Mouse (Mus musculus) spleen, adult 2 months (tissue): ENCODE results near the gene Iqch. TPM values are rescaled to one million over a fixed set of nuclear protein-coding genes. Genes with fewer than 3 reads are reported as not detected.

ENCODE experiments used
- DNase-seq, 2 experiments: peaks; one replicate each; pipeline versions ENCODE4 v3.0.0 to v3.0.0-alpha.2; 2012 to 2021; ENCODE audit warnings: low spot score in 2 of 2, low read depth in 1 of 2
- H3K27ac ChIP-seq: fragments of 200-500 bp; 2 replicates; pipeline ENCODE4 v1.5.1; 2012; ENCODE audit warnings: low read length, inconsistent platforms; ENCODE audit not compliant: insufficient read depth
- H3K27me3 ChIP-seq: fragments of 200-500 bp; 2 replicates; pipeline ENCODE4 v1.6.1; 2012; ENCODE audit warnings: mild to moderate bottlenecking, moderate library complexity, low read length, inconsistent platforms; ENCODE audit not compliant: control insufficient read depth, insufficient read depth
- H3K36me3 ChIP-seq: fragments of 200-500 bp; 2 replicates; pipeline ENCODE4 v1.6.1; 2012; ENCODE audit warnings: mild to moderate bottlenecking, low read length, inconsistent platforms; ENCODE audit not compliant: control insufficient read depth, insufficient read depth
- H3K4me1 ChIP-seq: fragments of 200-500 bp; 2 replicates; pipeline ENCODE4 v1.6.1; 2011; ENCODE audit warnings: inconsistent platforms; ENCODE audit not compliant: control insufficient read depth, insufficient read depth, insufficient read length
- H3K4me3 ChIP-seq: fragments of 200-500 bp; 2 replicates; pipeline ENCODE4 v1.5.1; 2011; ENCODE audit warnings: mild to moderate bottlenecking, inconsistent platforms; ENCODE audit not compliant: insufficient read depth, insufficient read length; ENCODE audit errors: extremely low read depth
- CTCF ChIP-seq: fragments of 200-500 bp; IDR thresholded peaks from 2 replicates; pipeline ENCODE4 v1.5.1; 2011; ENCODE audit warnings: mild to moderate bottlenecking, inconsistent platforms; ENCODE audit not compliant: insufficient read depth, insufficient read length, insufficient replicate concordance; ENCODE audit errors: extremely low read depth
- POLR2A ChIP-seq: fragments of 200-500 bp; IDR thresholded peaks from 2 replicates; pipeline ENCODE4 v1.6.1; 2011; ENCODE audit warnings: low read depth, low read length, inconsistent platforms
- WGBS: fragments of 180-500 bp; shearing (Covaris S2); methylation state at CpG from one replicate; pipeline ENCODE4 v1.1.7; 2018; 5-methylcytosine and 5-hydroxymethylcytosine counted together
- polyA plus RNA-seq: library from polyadenylated mRNA; depleted of rRNA; stranded (reverse); fragments of >200 nt; gene quantifications from 2 replicates; pipeline ENCODE4 v1.2.3, GENCODE M21; 2012

Gene Iqch
- polyA plus RNA-seq, 1 experiment, result not detected

GRCm38 (mm10) chr9:63645084-63645483, 42.8 kb upstream of the Iqch start:
- Histone ChIP-seq H3K36me3 (peaks cover 10% of the 10 kb centered on the region), H3K4me1 (no peaks in the 10 kb centered on the region), H3K27me3 (no peaks in the 10 kb centered on the region), H3K27ac (no peak overlapping the region), H3K4me3 (no peak overlapping the region)
- WGBS, result 90% methylated on average over 8 of the region's 8 CpGs
- TF ChIP-seq CTCF (no peak), POLR2A (no peak)
- no peak for DNase-seq

- 93% methylated on average over 6 of the region's 6 CpGs for WGBS
- H3K27ac ChIP-seq, result no peak overlapping the region
Measured at GRCm38 (mm10) chr9:63644011-63644410, 41.7 kb upstream of the Iqch start.

GRCm38 (mm10) chr9:63641983-63642646, 39.8 kb upstream of the Iqch start:
- H3K27ac ChIP-seq, result no peak overlapping the region
- H3K36me3 ChIP-seq, result peaks cover 3% of the 10 kb centered on the region; the same call in 1 of the 2 replicates
- WGBS, result 60% methylated on average over 4 of the region's 4 CpGs
- H3K4me1 ChIP-seq, result no peaks in the 10 kb centered on the region
- H3K27me3 ChIP-seq, result no peaks in the 10 kb centered on the region
- no peak overlapping the region for H3K4me3 ChIP-seq
- no peak for DNase-seq
- TF ChIP-seq POLR2A, result no peak
- TF ChIP-seq CTCF, result no peak

More at GRCm38 (mm10) chr9:63644011-63644410, 41.7 kb upstream of the Iqch start:
- H3K4me1 ChIP-seq, result no peaks in the 10 kb centered on the region
- H3K27me3 ChIP-seq, result no peaks in the 10 kb centered on the region
- TF ChIP-seq CTCF (no peak), POLR2A (no peak)
- H3K36me3 ChIP-seq, result peaks cover 4% of the 10 kb centered on the region; the same call in 1 of the 2 replicates
- no peak for DNase-seq
- no peak overlapping the region for H3K4me3 ChIP-seq

DNA sequence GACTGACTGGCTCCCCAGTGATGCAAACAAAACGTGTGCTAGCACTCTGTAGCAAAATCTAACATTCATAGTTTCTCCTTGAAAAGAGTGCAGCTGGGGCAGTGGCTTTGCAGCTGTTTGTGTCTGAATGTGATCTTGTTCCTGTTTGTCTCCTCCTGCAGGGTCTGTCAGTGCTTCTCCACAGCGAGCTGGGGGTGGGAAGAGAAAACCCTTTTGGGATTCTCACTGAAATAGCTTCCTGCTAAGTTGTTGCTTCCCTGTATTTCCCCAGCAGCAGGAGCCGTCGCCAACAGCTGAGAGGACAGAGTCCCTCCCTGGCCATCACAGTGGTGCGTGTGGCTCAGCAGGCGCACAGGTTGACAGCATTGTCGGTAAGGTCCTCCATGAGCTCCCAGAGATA, 33.8 kb upstream of the Iqch start:
- no peak for DNase-seq
- no peak overlapping the region for H3K4me3 ChIP-seq
- H3K27ac ChIP-seq, result no peak overlapping the region
- H3K27me3 ChIP-seq, result no peaks in the 10 kb centered on the region
- H3K36me3 ChIP-seq, result peaks cover 11% of the 10 kb centered on the region; the same call in 1 of the 2 replicates
- TF ChIP-seq POLR2A (no peak), CTCF (no peak)
- H3K4me1 ChIP-seq, result no peaks in the 10 kb centered on the region
- 93% methylated on average over 7 of the region's 7 CpGs for WGBS

DNA sequence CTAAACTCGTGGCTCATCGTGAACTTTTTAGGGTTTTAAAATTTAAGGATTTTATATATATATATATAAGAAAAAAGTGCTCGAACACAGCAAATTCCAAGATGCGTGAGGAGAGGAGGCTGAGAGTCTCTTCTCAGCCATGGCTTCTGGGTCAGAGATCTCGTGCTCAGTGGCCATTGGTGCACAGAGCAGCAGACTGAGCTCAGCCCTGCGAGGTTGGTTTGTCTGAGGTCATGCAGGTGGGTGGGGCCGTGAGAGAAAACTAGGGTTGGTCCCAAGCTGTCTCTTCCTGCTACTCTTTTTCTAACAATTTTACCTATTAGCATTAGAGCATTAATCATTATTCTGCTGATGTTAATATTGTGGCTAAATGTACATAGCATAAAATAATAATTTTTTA, 31.0 kb upstream of the Iqch start:
- H3K36me3 ChIP-seq, result peaks cover 13% of the 10 kb centered on the region
- no peak overlapping the region for H3K4me3 ChIP-seq
- no peaks in the 10 kb centered on the region for H3K27me3 ChIP-seq
- H3K27ac ChIP-seq, result no peak overlapping the region
- WGBS, result 87% methylated on average over 7 of the region's 7 CpGs
- TF ChIP-seq POLR2A (no peak), CTCF (no peak)
- DNase-seq, result no peak
- H3K4me1 ChIP-seq, result no peaks in the 10 kb centered on the region

GRCm38 (mm10) chr9:63632924-63633323, 30.6 kb upstream of the Iqch start:
- Histone ChIP-seq H3K4me1 (no peaks in the 10 kb centered on the region), H3K27ac (no peak overlapping the region), H3K36me3 (peaks cover 14% of the 10 kb centered on the region), H3K27me3 (no peaks in the 10 kb centered on the region), H3K4me3 (no peak overlapping the region)
- TF ChIP-seq POLR2A, result no peak
- no peak for TF ChIP-seq CTCF
- WGBS, result 86% methylated on average over 11 of the region's 11 CpGs
- no peak for DNase-seq

GRCm38 (mm10) chr9:63632045-63632444, 29.8 kb upstream of the Iqch start:
- WGBS, result 97% methylated on average over 4 of the region's 4 CpGs
- Histone ChIP-seq H3K4me3 (no peak overlapping the region), H3K36me3 (peaks cover 14% of the 10 kb centered on the region), H3K27me3 (no peaks in the 10 kb centered on the region), H3K27ac (no peak overlapping the region), H3K4me1 (no peaks in the 10 kb centered on the region)
- TF ChIP-seq POLR2A (no peak), CTCF (no peak)
- DNase-seq, result no peak
